Mouse (Mus musculus): ENCODE results near the gene Ccndbp1.

GRCm38 (mm10) chr2:121061315-121061714 is 53.1 kb downstream of the Ccndbp1 start:
- TF ChIP-seq SMC3 (IDR thresholded peaks at IDR 0.05; ENCODE audit: low read depth, low read length) = no peak
- no peak for TF ChIP-seq MEF2A (IDR thresholded peaks at IDR 0.05; ENCODE audit: borderline replicate concordance, low read depth, low read length)
- TF ChIP-seq KAT2A (IDR thresholded peaks at IDR 0.05; ENCODE audit: insufficient replicate concordance, low read length) = no peak

Data from CH12.LX (cell line).